ENCODE assay signal across 13 mouse cellular contexts in genomic region chr2:93268711-93269270, GRCm38 (mm10).
DNase-seq lines count a peak whose midpoint lies in the region; ATAC-seq lines count a peak whose summit lies in the region.
"Had no signal": no experiment of that assay in that cellular context is flagged by ENCODE, and none has a peak within 500 bp of the region (broad histone marks: within the 10 kb centered on the region; RNA-seq: fewer than 3 reads in every experiment).

No protein-coding gene starts in this region.

- peak; percentile 51 for DNase-seq in adrenal gland, postnatal 10 days
- DNase-seq in adrenal gland, adult 8-10 months, result no peak
- no peak for DNase-seq in kidney, postnatal 4 days
- DNase-seq in gastrocnemius, postnatal 14 days, result peak; percentile 54
- no peak for DNase-seq in thymus, postnatal 25 days
- DNase-seq: cerebellum, adult 9-11 months; kidney, adult 18-20 months; right cerebral cortex, postnatal 4 days; thymus, postnatal 36 days had no signal

- H3K27ac ChIP-seq in kidney, embryonic 15.5 days, result peak overlapping the region; percentile 64
- peak overlapping the region; percentile 57 for H3K27ac ChIP-seq in heart, embryonic 15.5 days

- H3K36me3 ChIP-seq in kidney, embryonic 15.5 days, result no peaks in the 10 kb centered on the region
- no peaks in the 10 kb centered on the region for H3K36me3 ChIP-seq in heart, embryonic 15.5 days

- ATAC-seq in kidney, embryonic 15.5 days (replicated peaks; ENCODE audit: low FRiP score), result no peak
- no peak for ATAC-seq in heart, embryonic 15.5 days (replicated peaks; ENCODE audit: insufficient number of reproducible peaks, insufficient read depth, low FRiP score, low read depth)
- no peak for ATAC-seq in megakaryocyte, adult 5-6 weeks (ENCODE audit: poor library complexity, severe bottlenecking)

- intact Hi-C loops in gastrocnemius, postnatal 14 days (cut with DNase I; ENCODE audit: low total_unique reads), result no loop called here

- H3K4me1 ChIP-seq in kidney, embryonic 15.5 days, result peaks cover 70% of the 10 kb centered on the region
- H3K4me1 ChIP-seq in heart, embryonic 15.5 days (replicated peaks), result peaks cover 60% of the 10 kb centered on the region

- no peak overlapping the region for H3K4me2 ChIP-seq in kidney, embryonic 15.5 days
- H3K4me2 ChIP-seq in heart, embryonic 15.5 days, result no peak overlapping the region
- H3K4me2 ChIP-seq: liver, embryonic 11.5 days had no signal

- H3K9me3 ChIP-seq in kidney, embryonic 15.5 days (replicated peaks), result no peaks in the 10 kb centered on the region
- no peaks in the 10 kb centered on the region for H3K9me3 ChIP-seq in heart, embryonic 15.5 days (replicated peaks)

- no peaks in the 10 kb centered on the region for H3K27me3 ChIP-seq in kidney, embryonic 15.5 days
- no peaks in the 10 kb centered on the region for H3K27me3 ChIP-seq in heart, embryonic 15.5 days

- no peak overlapping the region for H3K4me3 ChIP-seq in kidney, embryonic 15.5 days (replicated peaks)
- H3K4me3 ChIP-seq in heart, embryonic 15.5 days, result no peak overlapping the region

- WGBS in kidney, embryonic 15.5 days, result 83% methylated on average over 3 of the region's 3 CpGs
- 69% methylated on average over 3 of the region's 3 CpGs for WGBS in heart, embryonic 15.5 days

- no peak overlapping the region for H3K9ac ChIP-seq in kidney, embryonic 15.5 days
- H3K9ac ChIP-seq in heart, embryonic 15.5 days, result no peak overlapping the region

Comparison
In these comparisons a context has a peak if more than half of its experiments do, and no peak if none do; other contexts are left out.
1. DNase-seq: peak in adrenal gland, postnatal 10 days (single experiment) and gastrocnemius, postnatal 14 days (single experiment); none in adrenal gland, adult 8-10 months (single experiment), kidney, postnatal 4 days (0 of 2) and thymus, postnatal 25 days (single experiment).